Comparison of ENCODE assay signal across 8 mouse cellular contexts in genomic region chr19:45813263-45813662, GRCm38 (mm10). TPM values are rescaled to one million over a fixed set of nuclear protein-coding genes. Genes with fewer than 3 reads are reported as not detected.
DNase-seq lines count a peak whose midpoint lies in the region.

No protein-coding gene starts in this region.

- 7% methylated on average over 11 of the region's 11 CpGs for WGBS in limb, embryonic 10.5 days

- intact Hi-C loops in heart, postnatal 25 days (cut with DNase I) = loop anchor here (2.0 kb wide), 2 partner anchors 140 to 202 kb away; no protein-coding TSS in a partner anchor

- peaks cover 6% of the 10 kb centered on the region; the same call in 1 of the 2 replicates for H3K36me3 ChIP-seq in limb, embryonic 10.5 days

- H3K9me3 ChIP-seq in limb, embryonic 10.5 days (replicated peaks) = no peaks in the 10 kb centered on the region

- peaks cover 60% of the 10 kb centered on the region for H3K4me1 ChIP-seq in limb, embryonic 10.5 days

- H3K27ac ChIP-seq in limb, embryonic 10.5 days = no peak overlapping the region

- peaks cover 49% of the 10 kb centered on the region for H3K27me3 ChIP-seq in limb, embryonic 10.5 days (ENCODE audit: low read depth, poor library complexity, severe bottlenecking)

- DNase-seq in heart, adult 11 months = peak; percentile 94
- no peak for DNase-seq in heart, postnatal 25 days (ENCODE audit: low spot score)
- DNase-seq in c-Kit-positive CD71-positive TER-119-negative erythroid progenitor cells, embryonic 14.5 days (ENCODE audit: low read depth) = peak; percentile 49
- DNase-seq in forelimb bud, embryonic 11.5 days (ENCODE audit: low read depth, low spot score) = peak; percentile 74
- DNase-seq in induced T-regulatory cell, adult 2 months (ENCODE audit: low read depth) = peak; percentile 90
- DNase-seq in limb, embryonic 10.5 days (ENCODE audit: low spot score) = peak; percentile 87
- peak; percentile 89 for DNase-seq in naive thymus-derived CD4-positive, alpha-beta T cell, adult 2 months (ENCODE audit: low read depth)
- DNase-seq in spleen, postnatal 14 days (ENCODE audit: low spot score in 2 of 2) = peak; percentile 62 to 81

- H3K4me3 ChIP-seq in limb, embryonic 10.5 days = no peak overlapping the region

RNA-seq across cellular contexts. Expression of gene Kcnip2, which starts 2.6 kb away (rescaled TPM):
- 100 to 1,000 TPM; 205 to 217 TPM for total RNA-seq in heart, postnatal 25 days (2021)
- 0.14 and 0.18 TPM in 2 replicates for polyA plus RNA-seq in limb, embryonic 10.5 days (2016; fragmentation: Nextera tagmentation; extraction: Ambion mirVana)

RNA-seq across cellular contexts. Expression of gene Mgea5, which starts 29.6 kb away (rescaled TPM):
- 10 to 100 TPM; 61.6 to 71.0 TPM for total RNA-seq in heart, postnatal 25 days (2021)
- polyA plus RNA-seq in limb, embryonic 10.5 days (2016; fragmentation: Nextera tagmentation; extraction: Ambion mirVana) = 54.2 and 68.9 TPM in 2 replicates
